Mouse (Mus musculus) gastrocnemius, postnatal 14 days (tissue): ENCODE measurements at regions not wholly inside any gene's neighbourhood (a gene's known extent, or its start where the extent isn't known, plus 50 kb on each side); places are given as distances from the start of the nearest gene placed in this dataset.
"Not testable (repeated sequence)": the region's sequence is repeated elsewhere in the genome, so short reads cannot be mapped to it uniquely, and the experiment has no call there.

ENCODE experiments used
- DNase-seq: peaks from one replicate; pipeline ENCODE4 v3.0.0; 2021; ENCODE audit warnings: mixed read lengths
- intact Hi-C: fragments of 180-260 bp; cut with DNase I; formaldehyde crosslinking; loops from one replicate; pipeline ENCODE4 v1.15.1; 2025; ENCODE audit warnings: low total_unique reads

GRCm38 (mm10) chr15:89730320-89730719 lies 111.3 kb downstream of the Syt10 start:
- intact Hi-C loops = no loop called here
- peak; percentile 33 for DNase-seq

GRCm38 (mm10) chr15:89724356-89724755 lies 117.3 kb downstream of the Syt10 start:
- intact Hi-C loops = no loop called here
- DNase-seq = no peak

GRCm38 (mm10) chr15:89697221-89697620 lies 105.5 kb upstream of the Rabl2 start:
- DNase-seq = no peak
- intact Hi-C loops = no loop called here

GRCm38 (mm10) chr15:89676366-89676765 lies 84.6 kb upstream of the Rabl2 start:
- intact Hi-C loops = no loop called here
- DNase-seq = no peak

- intact Hi-C loops, DNase-seq: not testable (repeated sequence)
Observed at GRCm38 (mm10) chr15:89656558-89656957, 64.8 kb upstream of the Rabl2 start.
